Mouse (Mus musculus): ENCODE data around the gene Zfp991.
"Not testable (repeated sequence)": the region's sequence is repeated elsewhere in the genome, so short reads cannot be mapped to it uniquely, and the experiment has no call there.

Gene Zfp991

DNA sequence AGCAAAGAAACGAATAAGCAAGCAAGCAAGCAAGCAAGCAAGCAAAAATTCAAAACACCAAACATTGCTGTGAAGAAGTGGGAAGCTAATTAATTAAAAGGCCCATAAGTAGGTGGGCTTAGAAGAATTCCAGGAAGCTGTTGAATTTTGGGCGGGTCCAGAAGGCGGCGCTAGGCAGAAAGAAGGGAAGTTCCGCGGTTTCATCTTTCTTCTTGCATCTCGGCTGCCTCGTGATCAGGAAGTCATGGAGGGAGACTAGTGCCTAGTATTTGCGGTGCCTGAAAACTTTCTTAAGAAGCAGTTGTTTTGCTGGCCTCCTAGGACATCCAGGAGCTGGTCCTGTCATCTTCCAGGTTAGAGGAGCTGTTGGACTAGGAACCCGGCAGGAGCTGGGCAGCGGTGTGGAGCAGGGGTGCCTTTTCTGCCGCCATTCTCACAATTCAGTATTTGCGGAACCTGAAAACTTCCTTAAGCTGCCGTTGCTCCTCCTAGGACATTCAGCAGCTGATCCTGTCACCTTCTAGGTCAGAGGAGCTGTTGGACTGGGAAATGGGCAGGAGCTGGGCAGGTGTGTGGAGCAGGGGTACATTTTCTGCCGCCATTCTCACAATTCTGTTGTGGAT is at the start of gene Zfp991:
Gene Zfp991 (plus strand): TSS at position 202 of the 623 bp plus-strand sequence.
- POLR2A ChIA-PET, CTCF ChIA-PET: not testable (repeated sequence)

DNA sequence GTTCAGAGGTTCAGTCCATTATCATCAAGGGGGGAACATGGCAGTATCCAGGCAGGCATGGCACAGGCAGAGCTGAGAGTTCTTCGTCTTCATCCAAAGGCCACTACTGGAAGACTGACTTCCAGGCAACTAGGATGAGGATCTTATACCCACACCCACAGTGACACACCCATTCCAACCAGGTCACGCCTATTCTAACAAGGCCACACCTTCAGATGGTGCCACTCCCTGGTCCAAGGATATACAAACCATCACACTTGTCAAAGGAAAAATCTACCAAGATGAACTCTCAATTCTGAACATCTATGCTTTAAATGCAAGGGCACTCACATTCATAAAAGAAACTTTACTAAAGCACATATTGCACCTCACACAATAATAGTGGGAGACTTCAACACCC is 36.2 kb upstream of the Zfp991 start:
- CTCF ChIA-PET, POLR2A ChIA-PET: not testable (repeated sequence)

DNA sequence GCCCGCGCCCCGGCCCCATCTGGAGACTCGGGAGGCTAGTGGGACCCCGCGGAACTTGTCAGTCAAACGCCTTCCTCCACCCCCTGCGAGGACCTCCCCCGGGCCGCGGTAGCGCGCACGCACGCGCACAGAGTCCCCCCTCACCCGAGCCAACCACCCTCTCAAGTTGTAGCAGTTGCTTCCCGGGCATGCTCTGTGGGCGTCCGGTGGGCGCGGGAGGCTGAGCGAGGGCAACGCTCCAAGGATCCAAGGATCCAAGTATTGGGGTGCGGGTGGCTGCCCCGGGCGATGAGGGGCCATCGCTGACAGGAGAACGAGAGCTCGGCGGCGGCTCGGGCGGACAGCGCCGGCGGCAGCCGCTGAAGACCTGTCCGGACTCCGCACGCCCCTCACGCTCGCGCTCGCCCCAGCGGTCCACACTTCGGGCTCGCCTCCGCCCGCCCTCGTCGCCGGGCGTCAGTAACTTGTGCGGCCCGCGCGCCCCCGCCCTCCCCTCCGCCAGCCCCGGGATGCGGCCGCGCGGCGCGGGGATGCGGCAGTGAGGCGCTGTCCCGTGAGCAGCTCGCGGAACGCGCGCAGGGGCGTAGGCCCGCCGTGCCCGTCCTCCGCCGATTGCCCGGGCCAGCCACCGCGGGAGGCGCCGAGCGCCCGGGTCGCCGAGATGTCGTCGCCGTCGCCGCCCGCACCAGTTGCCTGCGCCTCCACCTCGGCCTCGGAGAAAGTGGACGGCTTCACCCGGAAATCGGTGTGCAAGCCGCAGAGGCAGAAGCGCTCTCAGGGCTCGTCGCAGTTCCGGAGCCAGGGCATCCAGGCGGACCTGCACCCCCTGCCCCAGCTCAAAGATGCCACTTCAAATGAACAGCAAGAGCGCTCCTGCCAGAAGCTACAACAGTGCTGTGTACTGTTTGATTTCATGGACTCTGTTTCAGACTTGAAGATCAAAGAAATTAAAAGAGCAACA is 29.9 kb upstream of the Zfp991 start:
- POLR2A ChIA-PET, result interaction anchor here in 2 of 4 experiments (0.7 to 1.3 kb wide), 3 partner anchors 173 to 1035 kb away, joined by 3 read pairs; no protein-coding TSS in a partner anchor
- CTCF ChIA-PET, result interaction anchor here in 2 of 4 experiments (0.5 to 1.5 kb wide), 2 partner anchors 303 to 503 kb away, joined by 3 read pairs; no protein-coding TSS in a partner anchor

DNA sequence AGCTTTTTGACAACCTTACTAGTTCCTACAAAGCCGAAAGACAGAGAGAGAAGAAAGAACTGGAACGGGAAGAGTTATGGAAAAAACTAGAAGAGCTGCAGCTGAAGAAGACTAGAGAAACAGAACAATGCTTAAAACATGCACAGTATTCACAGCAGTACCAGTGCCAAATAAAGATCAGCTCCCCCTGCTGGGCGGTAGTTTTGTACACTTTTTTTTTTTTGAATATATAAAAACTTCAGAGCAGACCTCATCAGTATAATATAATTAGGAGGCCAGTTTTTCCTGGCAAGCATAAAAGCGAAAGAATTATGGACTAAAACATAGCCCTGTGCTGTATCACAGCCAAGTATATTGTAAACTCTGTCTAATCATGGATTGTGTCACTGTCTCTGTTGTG is 28.0 kb upstream of the Zfp991 start:
- POLR2A ChIA-PET, CTCF ChIA-PET: not testable (repeated sequence)

DNA sequence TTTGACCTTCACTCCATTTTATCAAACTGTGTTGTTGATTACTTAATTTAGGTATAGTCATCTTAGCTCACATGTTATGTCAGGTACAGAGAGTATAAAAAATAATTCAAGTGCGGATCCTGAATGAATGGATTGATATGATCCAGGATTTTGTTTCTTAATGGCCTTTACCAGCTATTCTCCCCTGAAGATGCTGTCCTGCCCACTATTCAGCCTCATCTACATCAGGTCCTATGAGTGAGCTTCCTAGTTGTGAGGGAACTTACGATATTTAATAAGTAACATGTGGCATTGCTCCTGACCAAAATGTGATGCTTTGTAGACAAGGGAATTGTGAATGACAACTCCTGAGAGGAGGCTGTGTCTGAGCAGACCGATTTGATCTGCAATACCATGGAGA is 14.0 kb upstream of the Zfp991 start:
- POLR2A ChIA-PET, CTCF ChIA-PET: not testable (repeated sequence)

DNA sequence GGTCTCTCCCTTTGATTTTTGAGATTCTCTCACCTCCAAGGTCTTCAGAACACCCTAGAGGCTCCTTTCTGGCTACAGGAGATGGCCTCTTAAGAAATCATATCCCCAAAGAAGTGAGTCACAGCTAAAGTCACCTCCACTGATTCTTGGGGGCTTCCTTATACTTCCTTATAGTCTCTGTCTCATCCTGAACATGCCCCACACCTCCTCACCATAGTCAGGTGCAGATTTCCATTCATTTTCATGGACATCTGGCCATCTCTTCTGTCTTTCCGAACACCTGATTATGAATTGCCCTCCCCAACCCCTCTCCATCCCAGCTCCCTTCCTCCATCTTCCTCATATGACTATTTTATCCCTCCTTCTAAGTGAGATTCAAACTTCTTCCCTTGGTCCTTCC is 9.6 kb upstream of the Zfp991 start:
- CTCF ChIA-PET, result interaction anchor here in 1 of 4 experiments (0.7 kb wide), 1 partner anchor 315 kb away, joined by 4 read pairs; no protein-coding TSS in a partner anchor
- POLR2A ChIA-PET, result interaction anchor here in 2 of 4 experiments (0.7 to 1.7 kb wide), 4 partner anchors 214 to 594 kb away, joined by 3 to 17 read pairs (median 3); no protein-coding TSS in a partner anchor

DNA sequence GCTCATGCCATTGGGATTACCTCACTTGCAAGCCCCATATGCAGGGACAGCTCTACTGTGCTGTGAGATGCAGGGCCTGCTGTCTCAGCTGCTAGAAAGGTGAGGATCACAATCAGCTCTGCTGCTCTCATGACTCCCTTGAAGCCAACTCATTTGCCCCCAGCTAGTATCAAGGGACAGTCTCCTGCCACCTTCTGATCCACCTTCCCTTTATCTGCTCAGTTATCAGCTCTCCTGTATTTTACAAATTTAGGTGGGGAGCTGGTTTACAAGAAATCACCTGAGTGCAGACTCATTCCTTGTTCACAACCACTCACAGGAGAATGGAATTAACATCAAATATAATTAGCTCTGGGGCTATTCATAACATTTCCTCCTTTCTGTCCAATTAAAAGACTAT is 8.0 kb upstream of the Zfp991 start:
- CTCF ChIA-PET, result not testable (repeated sequence)
- POLR2A ChIA-PET, result interaction anchor here in 3 of 4 experiments (0.7 to 1.7 kb wide), 4 partner anchors 213 to 319 kb away, joined by 3 to 17 read pairs (median 4); no protein-coding TSS in a partner anchor

DNA sequence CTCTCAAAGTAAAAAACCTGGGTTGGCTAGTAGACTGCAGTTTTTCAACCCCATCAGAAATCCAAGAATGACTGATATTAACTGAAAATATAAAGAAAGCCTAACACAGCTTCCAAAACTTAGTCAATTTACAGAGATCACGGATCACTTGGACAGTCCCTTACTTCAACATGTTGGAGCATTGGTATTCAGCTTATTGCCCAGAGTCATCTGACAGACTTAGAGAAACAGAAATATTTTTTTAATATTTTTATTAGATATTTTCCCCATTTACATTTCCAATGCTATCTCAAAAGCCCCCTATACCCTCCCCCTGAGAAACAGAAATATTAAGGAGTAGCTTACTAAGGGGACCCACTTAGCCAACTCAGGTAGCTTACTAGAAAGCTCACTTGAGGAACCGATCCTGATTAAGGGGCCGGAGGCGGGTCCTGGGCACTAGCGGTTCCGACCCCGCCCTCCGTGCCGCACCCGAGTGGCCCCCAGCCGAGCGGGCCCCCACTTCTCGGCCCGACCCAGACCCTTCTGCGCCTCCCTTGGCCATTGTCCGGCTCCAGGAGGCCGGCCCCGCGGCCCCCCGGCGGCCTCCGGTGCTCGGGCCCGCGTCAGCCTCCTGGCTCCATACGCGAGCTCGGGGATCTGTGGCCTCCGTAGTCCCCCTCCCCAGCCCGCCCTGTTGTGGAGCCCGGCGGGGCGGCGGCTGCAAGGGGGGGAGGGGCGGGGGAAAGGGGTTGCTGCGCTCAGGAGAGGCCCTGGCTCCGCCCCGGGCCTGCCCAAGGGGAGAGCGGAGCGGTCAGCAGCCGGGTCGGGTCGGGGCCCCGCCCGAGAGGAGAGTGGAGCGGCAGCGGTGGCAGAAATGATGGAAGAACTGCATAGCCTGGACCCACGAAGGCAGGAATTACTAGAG is 7.2 kb upstream of the Zfp991 start:
- ChIA-PET CTCF (interaction anchor here in 3 of 4 experiments (0.5 to 0.6 kb wide), 4 partner anchors 43 to 690 kb away, joined by 3 to 4 read pairs (median 3); no protein-coding TSS in a partner anchor), POLR2A (interaction anchor here (0.7 to 1.8 kb wide), 9 partner anchors 306 to 1567 kb away, joined by 3 to 32 read pairs (median 7); no protein-coding TSS in a partner anchor)

DNA sequence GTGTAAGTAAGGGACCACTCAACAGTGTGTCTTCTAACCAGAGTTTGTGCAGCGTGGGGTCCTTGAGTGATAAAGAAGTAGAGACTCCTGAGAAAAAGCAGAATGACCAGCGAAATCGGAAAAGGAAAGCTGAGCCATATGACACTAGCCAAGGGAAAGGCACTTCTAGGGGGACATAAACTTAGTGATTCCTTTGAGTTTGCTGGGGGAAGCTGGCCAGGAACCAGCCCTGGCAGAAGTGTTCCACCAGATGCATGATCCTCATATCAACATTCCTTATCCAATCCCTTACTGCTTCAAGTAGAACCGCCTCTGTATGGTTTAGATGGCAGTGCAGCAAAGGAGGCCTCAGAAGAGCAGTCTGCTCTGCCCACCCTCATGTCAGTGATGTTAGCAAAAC is 6.5 kb upstream of the Zfp991 start:
- CTCF ChIA-PET, result not testable (repeated sequence)
- POLR2A ChIA-PET, result interaction anchor here in 3 of 4 experiments (1.2 to 1.8 kb wide), 6 partner anchors 306 to 1567 kb away, joined by 4 to 32 read pairs (median 10); no protein-coding TSS in a partner anchor

DNA sequence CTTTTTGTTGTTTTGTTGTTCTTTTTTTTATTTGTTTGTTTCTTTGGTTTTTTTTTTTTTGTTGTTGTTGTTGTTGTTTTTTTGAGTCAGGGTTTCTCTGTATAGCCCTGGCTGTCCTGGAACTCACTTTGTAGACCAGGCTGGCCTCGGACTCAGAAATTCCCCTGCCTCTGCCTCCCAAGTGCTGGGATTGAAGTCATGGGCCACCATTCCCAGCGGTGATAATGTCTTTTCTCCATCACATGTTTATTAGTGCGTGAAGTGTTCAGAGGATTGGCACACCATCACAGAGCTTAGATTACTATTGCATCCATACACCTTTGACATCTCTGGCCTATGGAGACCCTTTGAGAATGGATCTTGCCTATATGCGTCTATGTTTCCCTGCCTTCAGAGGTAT is 6.0 kb upstream of the Zfp991 start:
- POLR2A ChIA-PET, result interaction anchor here in 1 of 4 experiments (1.7 to 1.8 kb wide), 2 partner anchors 305 to 317 kb away, joined by 9 to 10 read pairs; no protein-coding TSS in a partner anchor
- CTCF ChIA-PET, result not testable (repeated sequence)

DNA sequence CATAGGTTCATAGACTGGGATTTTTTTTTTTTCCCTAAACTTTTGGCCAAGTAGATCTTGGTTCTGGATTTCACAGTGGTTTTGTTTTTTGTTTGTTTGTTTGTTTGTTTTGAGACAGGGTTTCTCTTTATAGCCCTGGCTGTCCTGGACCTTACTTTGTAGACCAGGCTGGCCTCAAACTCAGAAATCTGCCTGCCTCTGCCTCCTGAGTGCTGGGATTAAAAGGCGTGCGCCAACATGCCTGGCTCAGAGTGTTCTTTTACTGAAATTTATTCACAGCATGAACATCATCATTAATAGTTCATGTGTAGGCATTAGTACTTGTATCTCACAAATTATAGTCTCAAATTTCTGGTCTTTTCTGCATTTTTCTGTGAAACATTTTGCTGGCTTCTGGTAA is 5.4 kb upstream of the Zfp991 start:
- CTCF ChIA-PET, result not testable (repeated sequence)
- POLR2A ChIA-PET, result interaction anchor here in 1 of 4 experiments (1.6 kb wide), 1 partner anchor 217 kb away, joined by 4 read pairs; the partner anchor contains the start of gene Gm21411

DNA sequence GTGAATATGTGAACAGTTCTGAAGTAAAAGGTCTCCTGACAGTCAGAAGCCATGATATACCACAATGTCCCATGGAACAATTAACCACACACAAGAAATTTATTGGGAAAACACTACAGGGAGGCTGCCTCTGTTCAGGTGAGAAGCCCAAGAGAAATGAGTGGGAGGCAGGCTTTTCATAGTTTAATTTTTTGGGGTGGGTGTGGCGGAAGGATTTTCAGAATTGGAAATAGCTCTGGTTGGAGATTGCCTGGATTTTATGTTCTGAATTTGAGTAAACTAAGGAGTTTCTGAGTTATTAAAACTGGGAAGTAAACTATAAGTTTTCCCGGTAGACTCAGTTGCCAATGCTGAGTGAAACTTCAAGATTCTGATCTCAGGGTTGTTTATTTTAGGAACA is 4.7 kb upstream of the Zfp991 start:
- CTCF ChIA-PET, result not testable (repeated sequence)
- POLR2A ChIA-PET, result interaction anchor here in 1 of 4 experiments (1.6 kb wide), 1 partner anchor 218 kb away, joined by 4 read pairs; the partner anchor contains the start of gene Gm21411

DNA sequence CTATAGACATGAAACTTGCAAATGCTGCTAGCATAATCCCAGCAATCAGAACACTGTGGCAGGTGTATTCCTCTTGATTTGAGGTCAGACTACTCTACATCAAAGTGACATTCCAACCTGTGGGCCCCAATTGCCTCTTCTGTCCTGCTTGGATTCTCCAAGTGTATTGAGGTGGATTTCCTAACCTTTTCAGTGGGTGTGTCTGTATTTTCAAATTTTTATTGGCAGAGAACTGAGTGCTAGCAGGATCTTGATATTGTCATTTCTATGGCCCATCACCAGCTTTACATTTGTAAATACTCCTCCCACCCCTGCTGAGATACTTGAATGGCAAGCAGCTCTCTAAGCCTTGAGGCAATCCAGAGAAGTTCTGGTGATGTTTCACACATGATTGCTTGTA is 3.7 kb upstream of the Zfp991 start:
- CTCF ChIA-PET, result not testable (repeated sequence)
- POLR2A ChIA-PET, result interaction anchor here in 2 of 4 experiments (1.2 to 1.6 kb wide), 3 partner anchors 219 to 1567 kb away, joined by 3 to 14 read pairs (median 4); partner anchors contain the start of gene Gm21411 (in 1 of the 2)

DNA sequence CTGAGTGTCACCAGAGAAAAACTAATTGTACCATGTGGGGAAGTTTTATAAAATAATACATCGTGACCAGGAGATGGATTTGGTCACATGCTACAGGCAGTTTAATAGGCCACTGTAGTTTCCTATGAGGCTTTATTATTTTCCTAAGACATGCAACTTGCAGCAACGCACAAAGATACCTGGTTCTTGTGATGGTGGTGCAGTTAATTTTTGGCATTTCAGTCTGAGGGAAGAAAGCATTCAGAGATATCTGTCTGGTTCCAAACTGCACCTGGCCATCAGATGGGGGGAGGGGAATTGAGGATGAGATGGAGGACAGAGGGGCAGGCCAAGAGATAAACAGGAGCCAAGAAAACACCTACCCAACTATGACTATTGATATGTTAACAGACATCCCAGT is 1.8 kb downstream of the Zfp991 start:
- CTCF ChIA-PET, POLR2A ChIA-PET: not testable (repeated sequence)

DNA sequence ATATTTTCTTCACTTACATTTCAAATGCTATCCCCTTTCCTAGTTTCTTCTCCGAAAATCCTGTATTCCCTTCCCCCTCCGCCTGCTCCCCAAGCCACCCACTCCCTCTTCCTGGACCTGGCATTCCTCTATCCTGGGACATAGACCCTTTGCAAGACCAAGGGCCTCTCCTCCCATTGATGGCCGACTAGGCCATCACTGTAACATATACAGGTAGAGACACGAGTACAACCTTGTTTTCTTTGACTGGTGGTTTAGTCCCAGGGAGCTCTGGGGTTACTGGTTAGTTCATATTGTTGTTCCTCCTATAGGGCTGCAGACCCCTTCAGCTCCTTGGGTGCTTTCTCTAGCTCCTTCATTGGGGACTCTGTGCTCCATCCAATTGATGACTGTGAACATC is 9.9 kb downstream of the Zfp991 start:
- POLR2A ChIA-PET, CTCF ChIA-PET: not testable (repeated sequence)

DNA sequence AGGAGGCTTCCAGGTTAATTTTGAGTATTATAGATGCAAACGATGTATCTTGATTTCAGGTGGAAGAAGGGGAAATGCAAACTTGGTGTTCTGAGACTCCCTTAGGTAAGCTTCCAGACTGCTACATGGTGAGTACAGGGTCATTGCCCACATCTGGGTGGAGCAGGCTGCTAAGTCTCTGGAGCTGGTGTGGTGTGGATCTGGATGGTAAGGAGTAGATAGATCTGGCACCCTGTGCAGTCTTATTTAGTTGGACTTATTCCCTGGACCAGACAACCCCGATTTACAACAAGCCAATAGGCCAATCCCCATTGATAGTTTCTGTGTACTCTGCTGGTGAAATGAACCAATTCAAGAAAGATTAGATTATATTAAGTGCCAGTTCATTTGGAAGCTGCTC is 33.4 kb downstream of the Zfp991 start:
- CTCF ChIA-PET, POLR2A ChIA-PET: not testable (repeated sequence)

DNA sequence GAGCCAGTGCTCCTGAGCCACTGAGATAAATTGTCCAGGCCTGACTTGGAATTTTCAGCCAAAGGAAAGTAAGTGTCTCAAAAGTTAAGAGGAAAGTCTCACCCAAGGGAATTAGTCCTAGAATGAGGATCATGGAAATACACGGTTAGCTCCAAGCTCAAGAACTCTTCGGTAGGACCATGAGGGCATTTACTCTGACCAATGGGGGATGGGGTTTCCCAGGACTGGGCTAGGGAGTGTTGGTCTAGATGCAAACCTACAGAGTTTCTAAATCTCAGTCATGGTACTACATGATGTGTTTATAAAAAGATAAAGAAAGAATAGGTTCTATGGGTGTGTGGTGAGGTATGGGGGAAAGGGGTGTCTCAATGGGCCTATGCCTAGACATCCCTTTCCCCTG is 38.7 kb downstream of the Zfp991 start:
- CTCF ChIA-PET, POLR2A ChIA-PET: not testable (repeated sequence)

DNA sequence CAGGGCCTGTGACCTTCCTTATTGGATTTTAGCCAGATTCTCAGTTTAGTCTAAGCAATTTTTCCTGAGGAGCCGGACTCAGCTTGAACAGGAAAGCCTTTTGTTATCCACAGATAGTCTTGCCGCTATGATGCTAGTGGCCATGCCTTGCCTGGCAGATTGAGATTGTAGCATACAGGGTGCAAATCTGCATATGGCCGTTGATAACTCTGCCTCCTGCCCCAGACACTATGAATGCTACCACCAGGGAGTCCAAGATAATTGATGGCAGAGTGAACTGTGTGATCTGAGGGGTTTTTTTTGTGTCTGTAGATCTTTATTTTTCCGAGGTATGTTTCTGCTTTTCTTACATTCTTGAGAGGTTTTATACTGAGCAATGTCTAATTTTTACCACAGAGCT is 39.7 kb downstream of the Zfp991 start:
- POLR2A ChIA-PET, CTCF ChIA-PET: not testable (repeated sequence)

DNA sequence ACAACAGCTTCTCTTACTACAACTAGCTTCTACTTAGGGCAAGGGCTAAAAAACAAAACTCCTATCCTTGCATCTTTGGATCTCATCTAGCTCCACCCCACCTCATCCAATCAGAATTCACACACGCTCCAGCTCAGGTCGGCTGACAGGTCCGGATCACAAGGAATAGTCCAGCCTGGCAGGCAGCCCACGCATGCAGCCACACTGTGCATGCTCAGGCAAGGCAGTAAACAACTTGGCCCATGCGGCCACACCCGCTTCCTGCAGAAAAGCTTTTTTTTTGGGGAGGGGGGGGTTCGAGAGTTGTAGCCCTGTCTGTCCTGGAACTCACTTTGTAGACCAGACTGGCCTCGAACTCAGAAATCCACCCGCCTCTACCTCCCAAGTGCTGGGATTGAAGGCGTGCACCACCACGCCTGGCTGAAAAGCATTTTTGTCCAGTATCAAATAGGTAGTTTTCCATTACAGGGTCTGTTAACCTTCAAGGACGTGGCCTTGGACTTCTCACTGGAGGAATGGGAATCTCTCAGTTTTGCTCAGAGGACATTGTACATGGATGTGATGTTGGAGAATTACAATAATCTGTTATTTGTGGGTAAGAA is 44.5 kb downstream of the Zfp991 start:
- POLR2A ChIA-PET, result not testable (repeated sequence)

More for the DNA sequence above, 44.5 kb downstream of the Zfp991 start:
- CTCF ChIA-PET, result not testable (repeated sequence)

Data from embryonic stem cell, embryonic (primary cell).